Mouse (Mus musculus) stomach, postnatal 0 days (tissue): ENCODE data around the gene Fgfbp1. TPM values are rescaled to one million over a fixed set of nuclear protein-coding genes. Genes with fewer than 3 reads are reported as not detected.

Experiments used
- ATAC-seq: fragments of 200-750 bp; cut with Nextera tagmentation; 2 replicates; pipeline ENCODE4 v1.8.0; 2017; ENCODE audit not compliant: low FRiP score, low TSS enrichment
- DNase-seq: peaks from one replicate; pipeline ENCODE4 v3.0.0-alpha.2; 2016; ENCODE audit warnings: low spot score
- H3K27ac ChIP-seq: fragments of 300-500 bp; sonication (generic); replicated peaks from 2 replicates; pipeline ENCODE4 v1.5.1; 2014; ENCODE audit warnings: mild to moderate bottlenecking, control low read depth
- H3K27me3 ChIP-seq: fragments of 300-500 bp; sonication (generic); 2 replicates; pipeline ENCODE4 v1.6.1; 2014; ENCODE audit warnings: low read length; ENCODE audit not compliant: control insufficient read depth, insufficient read depth
- H3K36me3 ChIP-seq: fragments of 300-500 bp; sonication (generic); 2 replicates; pipeline ENCODE4 v1.6.1; 2014; ENCODE audit warnings: low read length, mixed read lengths; ENCODE audit not compliant: control insufficient read depth, insufficient read depth
- H3K4me1 ChIP-seq: fragments of 300-500 bp; sonication (generic); replicated peaks from 2 replicates; pipeline ENCODE4 v1.6.1; 2014; ENCODE audit warnings: antibody characterized with exemption; ENCODE audit not compliant: control insufficient read depth, insufficient read depth
- H3K4me2 ChIP-seq: fragments of 300-500 bp; sonication (generic); replicated peaks from 2 replicates; pipeline ENCODE4 v1.6.1; 2014; ENCODE audit warnings: low read depth, mild to moderate bottlenecking, control low read depth, moderate library complexity
- H3K4me3 ChIP-seq: fragments of 300-500 bp; sonication (generic); 2 replicates; pipeline ENCODE4 v1.5.1; 2014; ENCODE audit warnings: low read depth, low read length, control low read depth
- H3K9ac ChIP-seq: fragments of 300-500 bp; sonication (generic); 2 replicates; pipeline ENCODE4 v1.6.1; 2014; ENCODE audit warnings: mild to moderate bottlenecking, low read length, control low read depth, mixed read lengths
- H3K9me3 ChIP-seq: fragments of 300-500 bp; sonication (generic); 2 replicates; pipeline ENCODE4 v1.6.1; 2016; ENCODE audit warnings: low read length; ENCODE audit not compliant: control insufficient read depth
- CTCF ChIP-seq: IDR thresholded peaks from 2 replicates; pipeline ENCODE4 v1.5.1; 2016; ENCODE audit warnings: antibody characterized with exemption, low read depth, mild to moderate bottlenecking, moderate library complexity
- EP300 ChIP-seq: optimal IDR thresholded peaks from 2 replicates; pipeline ENCODE3; 2016; ENCODE audit warnings: antibody characterized with exemption
- WGBS: fragments of 180-500 bp; shearing (Covaris S2); extraction: QIAGEN DNeasy Blood & Tissue Kit; methylation state at CpG from one replicate; pipeline ENCODE4 v1.1.7; 2014; 5-methylcytosine and 5-hydroxymethylcytosine counted together
- polyA plus RNA-seq: library from polyadenylated mRNA; unstranded; fragments of >200 nt; fragmentation: Nextera tagmentation; extraction: Ambion mirVana; gene quantifications from 2 replicates; pipeline ENCODE4 v1.2.1, GENCODE M21; 2015

The Fgfbp1 gene
- polyA plus RNA-seq, 1 experiment from 2014 or later = 312 TPM

DNA sequence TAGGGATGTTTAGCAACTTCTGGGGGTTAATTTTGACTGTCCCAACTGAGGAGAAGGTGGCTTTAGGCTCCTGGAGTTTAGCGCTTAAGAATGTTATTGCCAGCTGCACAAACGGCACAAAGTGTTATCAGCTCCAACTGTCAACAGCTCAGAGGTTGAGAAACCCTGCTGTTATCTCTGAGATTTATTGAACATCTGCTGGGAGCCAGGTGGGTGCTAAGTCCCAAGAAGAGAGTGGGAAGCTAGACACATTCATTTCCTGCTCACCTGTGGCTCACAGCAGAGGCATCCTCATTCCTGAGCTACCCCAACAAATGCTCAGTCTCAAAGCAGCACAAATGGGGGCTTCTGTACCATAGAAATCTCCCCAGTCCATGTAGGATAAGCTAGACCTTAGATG, 10.4 kb downstream of the Fgfbp1 start:
- 31% methylated on average over 2 of the region's 2 CpGs for WGBS
- Histone ChIP-seq H3K9me3 (no peaks in the 10 kb centered on the region), H3K27me3 (no peaks in the 10 kb centered on the region), H3K4me3 (no peak overlapping the region), H3K36me3 (no peaks in the 10 kb centered on the region; the same call in 1 of the 2 replicates), H3K4me1 (no peaks in the 10 kb centered on the region), H3K9ac (no peak overlapping the region), H3K4me2 (no peak overlapping the region), H3K27ac (no peak overlapping the region)
- DNase-seq = no peak
- TF ChIP-seq EP300 (no peak), CTCF (no peak)
- ATAC-seq = no peak

DNA sequence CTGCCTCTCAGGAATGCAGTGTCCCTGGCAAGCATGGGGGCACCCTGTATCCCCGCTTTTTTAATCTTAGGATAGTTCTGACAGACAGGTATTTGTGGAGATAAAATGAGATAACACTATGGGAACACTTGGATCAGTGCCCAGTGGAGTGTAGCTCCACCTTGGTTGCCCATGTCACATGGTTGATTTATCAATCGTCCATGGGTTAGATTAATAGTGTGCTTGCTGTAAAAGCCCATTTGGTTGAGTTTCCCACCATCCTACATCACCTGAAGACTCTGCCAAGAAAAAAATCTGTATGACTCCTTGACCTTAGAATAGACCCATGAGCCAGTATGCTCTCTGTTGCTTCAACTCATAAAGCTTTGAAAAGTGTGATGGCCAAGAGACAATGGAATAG, 11.0 kb downstream of the Fgfbp1 start:
- H3K4me3 ChIP-seq = no peak overlapping the region
- no peak overlapping the region for H3K9ac ChIP-seq
- WGBS = 62% methylated on average over 2 of the region's 2 CpGs
- H3K27ac ChIP-seq = no peak overlapping the region
- H3K4me1 ChIP-seq = no peaks in the 10 kb centered on the region
- no peak overlapping the region for H3K4me2 ChIP-seq
- H3K36me3 ChIP-seq = no peaks in the 10 kb centered on the region; the same call in 1 of the 2 replicates
- ATAC-seq = no peak
- no peaks in the 10 kb centered on the region for H3K27me3 ChIP-seq
- TF ChIP-seq CTCF (no peak), EP300 (no peak)
- no peak for DNase-seq
- H3K9me3 ChIP-seq = no peaks in the 10 kb centered on the region

DNA sequence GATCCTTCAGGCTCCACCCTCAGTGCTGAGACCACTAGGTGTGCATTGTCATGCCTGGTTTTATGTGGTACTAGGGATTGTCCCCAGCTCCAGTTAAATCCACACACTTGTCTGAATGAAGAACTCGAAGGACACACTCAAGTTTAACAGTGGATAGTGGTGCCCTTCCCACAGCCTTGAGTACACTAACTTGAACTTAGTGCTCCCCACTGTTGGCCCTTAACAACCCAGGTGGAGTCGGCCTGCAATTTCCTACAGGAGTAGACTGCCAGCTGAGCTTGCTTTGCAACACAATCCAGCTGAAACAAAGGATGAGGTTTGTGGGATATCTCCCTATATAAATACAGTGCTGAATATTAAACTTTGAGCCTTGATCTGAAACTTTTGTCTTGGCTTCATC, 12.9 kb downstream of the Fgfbp1 start:
- TF ChIP-seq CTCF (no peak), EP300 (no peak)
- no peaks in the 10 kb centered on the region for H3K36me3 ChIP-seq
- H3K27ac ChIP-seq = no peak overlapping the region
- H3K4me3 ChIP-seq = no peak overlapping the region
- ATAC-seq = no peak
- no peak overlapping the region for H3K9ac ChIP-seq
- 48% methylated on average over 2 of the region's 2 CpGs for WGBS
- no peaks in the 10 kb centered on the region for H3K9me3 ChIP-seq
- H3K27me3 ChIP-seq = no peaks in the 10 kb centered on the region
- H3K4me1 ChIP-seq = no peaks in the 10 kb centered on the region
- H3K4me2 ChIP-seq = no peak overlapping the region
- no peak for DNase-seq

DNA sequence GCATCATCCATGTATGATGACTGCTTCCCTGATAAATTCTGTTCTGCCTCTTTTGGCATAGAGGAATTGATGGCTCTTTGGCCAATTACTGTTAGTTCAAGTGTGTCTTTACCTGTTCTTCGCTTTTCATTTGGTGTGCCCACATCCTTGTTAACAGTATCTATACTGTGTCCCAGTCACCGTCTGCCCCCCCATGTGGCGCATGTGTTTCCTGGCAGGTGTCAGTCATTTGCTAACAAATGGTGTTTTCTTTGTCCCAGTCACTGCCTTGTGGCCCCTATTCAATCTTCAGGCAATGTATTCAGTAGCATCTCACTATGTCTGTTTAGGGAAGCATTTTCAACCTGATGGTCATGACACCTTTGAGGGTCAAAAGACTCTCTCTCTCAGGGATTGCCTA, 20.5 kb downstream of the Fgfbp1 start:
- ATAC-seq = no peak
- Histone ChIP-seq H3K27ac (no peak overlapping the region), H3K4me2 (no peak overlapping the region), H3K4me3 (no peak overlapping the region), H3K9me3 (no peaks in the 10 kb centered on the region), H3K27me3 (no peaks in the 10 kb centered on the region), H3K9ac (no peak overlapping the region), H3K36me3 (no peaks in the 10 kb centered on the region), H3K4me1 (no peaks in the 10 kb centered on the region)
- TF ChIP-seq CTCF (no peak), EP300 (no peak)
- 93% methylated on average over 3 of the region's 3 CpGs for WGBS
- DNase-seq = no peak

DNA sequence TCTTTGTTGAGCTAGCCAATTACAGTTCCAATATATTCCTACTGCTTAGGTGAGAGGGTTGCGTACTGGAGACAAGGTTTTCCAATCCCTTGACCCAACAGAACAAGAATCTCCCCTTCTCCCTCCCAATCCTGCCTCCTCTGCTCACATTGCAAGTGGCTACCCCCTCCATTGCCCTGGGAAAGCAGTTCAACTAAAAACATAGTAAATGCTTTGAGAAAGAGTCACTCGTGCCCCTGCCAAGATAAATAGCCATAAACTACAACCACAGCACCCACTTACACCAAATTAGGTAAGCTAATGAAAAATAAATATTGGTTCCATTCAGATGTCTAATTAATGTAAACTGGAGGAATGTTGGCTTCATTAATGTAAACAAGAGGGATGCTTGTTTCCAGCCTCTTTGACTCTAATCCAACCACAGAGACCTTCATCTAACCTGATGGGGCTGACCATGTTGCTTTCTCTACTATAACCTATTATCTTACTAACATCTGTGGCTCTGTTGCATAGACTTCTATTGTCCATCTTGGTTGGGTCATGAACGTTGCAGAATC, 21.6 kb downstream of the Fgfbp1 start:
- TF ChIP-seq CTCF (no peak), EP300 (no peak)
- WGBS = 85% methylated on average over 3 of the region's 3 CpGs
- Histone ChIP-seq H3K36me3 (no peaks in the 10 kb centered on the region), H3K4me1 (no peaks in the 10 kb centered on the region), H3K27me3 (no peaks in the 10 kb centered on the region), H3K4me2 (no peak overlapping the region), H3K9me3 (no peaks in the 10 kb centered on the region), H3K4me3 (no peak overlapping the region), H3K27ac (no peak overlapping the region), H3K9ac (no peak overlapping the region)
- DNase-seq = no peak
- no peak for ATAC-seq

DNA sequence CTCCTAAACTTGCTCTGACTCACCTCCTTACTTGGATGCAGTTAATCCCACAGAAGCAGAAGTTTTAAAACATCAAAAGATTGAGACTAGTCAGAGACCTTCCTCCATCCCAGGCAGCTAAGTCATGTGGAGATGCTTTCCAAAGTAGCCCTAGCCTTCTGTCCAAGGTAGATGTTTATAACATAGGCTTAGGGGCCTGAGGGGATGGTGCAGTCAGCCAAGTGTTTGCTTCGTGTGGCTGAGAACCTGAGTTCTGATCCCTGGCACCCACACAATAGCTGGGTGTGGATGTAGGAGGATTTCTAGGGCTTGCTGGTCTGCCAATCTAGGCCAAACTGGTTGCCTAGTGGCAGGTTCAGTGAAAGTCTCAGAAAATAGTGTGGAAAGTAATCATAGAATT, 28.3 kb downstream of the Fgfbp1 start:
- H3K36me3 ChIP-seq = no peaks in the 10 kb centered on the region
- no peak for DNase-seq
- no peaks in the 10 kb centered on the region for H3K27me3 ChIP-seq
- no peak for ATAC-seq
- TF ChIP-seq CTCF = no peak
- no peak for TF ChIP-seq EP300
- H3K9ac ChIP-seq = no peak overlapping the region
- H3K4me2 ChIP-seq = no peak overlapping the region
- no peak overlapping the region for H3K4me3 ChIP-seq
- 0 out of 2 replicates have a peak, but pooled peaks cover 3% of the 10 kb centered on the region for H3K4me1 ChIP-seq
- no peak overlapping the region for H3K27ac ChIP-seq
- WGBS = 15% methylated on average over 1 of the region's 1 CpGs
- H3K9me3 ChIP-seq = no peaks in the 10 kb centered on the region
